Mouse (Mus musculus) central nervous system, embryonic 18 days (tissue): ENCODE results near the gene Taar1. TPM values are rescaled to one million over a fixed set of nuclear protein-coding genes. Genes with fewer than 3 reads are reported as not detected.

ENCODE experiments used
- polyA plus RNA-seq: library from polyadenylated mRNA; depleted of rRNA; stranded (reverse); fragments of >200 nt; gene quantifications from 2 replicates; pipeline ENCODE4 v1.2.3, GENCODE M21; 2012; rRNA removed

Gene Taar1
- not detected in 2 replicates for polyA plus RNA-seq

GRCm38 (mm10) chr10:23920056-23920455, at the start of gene Taar1:
Taar1 (plus strand) TSS chr10:23920356.

GRCm38 (mm10) chr10:23894601-23895349, 25.4 kb upstream of the Taar1 start, which contains the start of gene Vnn1:
Vnn1 (plus strand) TSS chr10:23894688.

GRCm38 (mm10) chr10:23938312-23938711, 18.2 kb downstream of the Taar1 start, which contains the start of gene Taar2:
Taar2 (plus strand) TSS chr10:23938572.

GRCm38 (mm10) chr10:23949508-23950005, 29.4 kb downstream of the Taar1 start, which contains the start of gene Taar3:
Taar3 (plus strand) TSS chr10:23949558.

GRCm38 (mm10) chr10:23960444-23960915, 40.3 kb downstream of the Taar1 start, which contains the start of gene Taar4:
Taar4 (plus strand) TSS chr10:23960494.

GRCm38 (mm10) chr10:23970656-23971165, 50.6 kb downstream of the Taar1 start, which contains the start of gene Taar5:
Taar5 (plus strand) TSS chr10:23970706.

Other genes starting within 250 kb of the Taar1 start
- gene Rps12, start 133.1 kb upstream of the Taar1 start, polyA plus RNA-seq: 2,797 and 3,188 TPM in 2 replicates
- 24.3 and 25.2 TPM in 2 replicates for gene Slc18b1, start 123.4 kb upstream of the Taar1 start, polyA plus RNA-seq
- gene Vnn3, start 68.9 kb upstream of the Taar1 start, polyA plus RNA-seq: 0.06 and 0.07 TPM in 2 replicates
- 0.44 and 0.58 TPM in 2 replicates for gene Vnn1, start 25.7 kb upstream of the Taar1 start, polyA plus RNA-seq
- gene Taar2, start 18.2 kb downstream of the Taar1 start, polyA plus RNA-seq: not detected in 2 replicates
- gene Taar3, start 29.2 kb downstream of the Taar1 start, polyA plus RNA-seq: not detected in 2 replicates
- not detected in 2 replicates for gene Taar4, start 40.1 kb downstream of the Taar1 start, polyA plus RNA-seq
- gene Taar5, start 50.4 kb downstream of the Taar1 start, polyA plus RNA-seq: 0.13 and 0.16 TPM in 2 replicates
- not detected in 2 replicates for gene Taar6, start 65.3 kb downstream of the Taar1 start, polyA plus RNA-seq
- not detected in 2 replicates for gene Taar7a, start 73.1 kb downstream of the Taar1 start, polyA plus RNA-seq
- not detected in 2 replicates for gene Taar7b, start 79.6 kb downstream of the Taar1 start, polyA plus RNA-seq
- gene Taar7d, start 106.9 kb downstream of the Taar1 start, polyA plus RNA-seq: not detected in 2 replicates
- gene Taar7e, start 117.3 kb downstream of the Taar1 start, polyA plus RNA-seq: not detected in 2 replicates
- gene Taar7f, start 129.2 kb downstream of the Taar1 start, polyA plus RNA-seq: not detected in 2 replicates
- gene Taar8a, start 156.1 kb downstream of the Taar1 start, polyA plus RNA-seq: not detected in 2 replicates
- not detected in 2 replicates for gene Taar8b, start 171.9 kb downstream of the Taar1 start, polyA plus RNA-seq
- not detected in 2 replicates for gene Taar8c, start 181.6 kb downstream of the Taar1 start, polyA plus RNA-seq
- gene Taar9, start 189.2 kb downstream of the Taar1 start, polyA plus RNA-seq: not detected in 2 replicates
- 256 and 279 TPM in 2 replicates for gene Stx7, start 228.9 kb downstream of the Taar1 start, polyA plus RNA-seq